Mouse (Mus musculus) adrenal gland, adult (tissue): Measurements from ENCODE around the gene Eno1.
"Not testable (repeated sequence)": the region's sequence is repeated elsewhere in the genome, so short reads cannot be mapped to it uniquely, and the experiment has no call there.

Experiments
- DNase-seq, 2 experiments: peaks; one replicate each; pipeline ENCODE4 v3.0.0; 2022 to 2023; ENCODE audit warnings: low spot score in 1 of 2; ENCODE audit not compliant: inconsistent age in 2 of 2

Eno1 gene

DNA sequence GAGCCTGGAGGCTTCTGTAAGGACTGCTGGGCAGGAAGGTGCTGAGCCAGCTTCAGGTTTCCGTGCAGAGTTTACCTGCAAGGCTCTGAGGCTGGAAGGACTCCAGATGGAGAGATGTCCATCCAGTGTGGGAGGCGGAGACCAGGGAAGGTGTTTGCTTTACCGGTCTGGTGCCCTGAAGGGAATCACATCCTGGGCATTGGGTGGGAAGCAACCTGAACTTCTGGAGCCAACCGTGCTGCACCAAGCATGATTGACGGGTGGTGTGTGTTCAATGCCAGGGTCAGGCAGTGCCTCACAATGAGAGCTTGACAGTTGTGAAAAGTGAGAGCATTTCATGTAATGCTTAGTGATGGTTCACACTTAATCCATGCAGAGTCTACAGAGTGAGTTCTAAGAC lies 12.4 kb downstream of the Eno1 start:
- DNase-seq: no peak

DNA sequence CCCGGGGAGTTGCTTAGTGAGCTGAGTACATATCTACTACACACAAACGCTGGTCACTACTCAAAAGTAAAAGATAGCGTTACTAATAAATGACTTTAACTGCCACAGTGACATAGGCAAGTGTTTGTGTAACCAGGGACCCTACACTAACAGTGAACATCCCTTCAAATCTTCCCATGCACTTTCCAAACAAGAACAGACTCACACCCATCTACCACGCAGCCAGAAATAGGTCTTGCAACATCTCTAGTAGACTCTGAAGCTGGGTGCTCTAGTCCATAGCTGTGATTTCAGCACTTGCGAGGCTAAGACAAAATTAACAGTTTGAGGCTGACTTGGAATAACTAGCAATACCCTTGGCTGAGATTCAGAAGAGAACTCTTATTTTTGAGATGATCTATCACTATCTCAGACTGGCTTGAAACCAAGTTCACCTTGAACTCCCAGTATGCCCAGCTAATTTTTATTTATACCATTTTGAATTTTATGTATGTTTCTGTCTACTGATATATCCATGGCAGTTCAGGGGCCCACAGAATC lies 13.3 kb downstream of the Eno1 start:
- DNase-seq: no peak

DNA sequence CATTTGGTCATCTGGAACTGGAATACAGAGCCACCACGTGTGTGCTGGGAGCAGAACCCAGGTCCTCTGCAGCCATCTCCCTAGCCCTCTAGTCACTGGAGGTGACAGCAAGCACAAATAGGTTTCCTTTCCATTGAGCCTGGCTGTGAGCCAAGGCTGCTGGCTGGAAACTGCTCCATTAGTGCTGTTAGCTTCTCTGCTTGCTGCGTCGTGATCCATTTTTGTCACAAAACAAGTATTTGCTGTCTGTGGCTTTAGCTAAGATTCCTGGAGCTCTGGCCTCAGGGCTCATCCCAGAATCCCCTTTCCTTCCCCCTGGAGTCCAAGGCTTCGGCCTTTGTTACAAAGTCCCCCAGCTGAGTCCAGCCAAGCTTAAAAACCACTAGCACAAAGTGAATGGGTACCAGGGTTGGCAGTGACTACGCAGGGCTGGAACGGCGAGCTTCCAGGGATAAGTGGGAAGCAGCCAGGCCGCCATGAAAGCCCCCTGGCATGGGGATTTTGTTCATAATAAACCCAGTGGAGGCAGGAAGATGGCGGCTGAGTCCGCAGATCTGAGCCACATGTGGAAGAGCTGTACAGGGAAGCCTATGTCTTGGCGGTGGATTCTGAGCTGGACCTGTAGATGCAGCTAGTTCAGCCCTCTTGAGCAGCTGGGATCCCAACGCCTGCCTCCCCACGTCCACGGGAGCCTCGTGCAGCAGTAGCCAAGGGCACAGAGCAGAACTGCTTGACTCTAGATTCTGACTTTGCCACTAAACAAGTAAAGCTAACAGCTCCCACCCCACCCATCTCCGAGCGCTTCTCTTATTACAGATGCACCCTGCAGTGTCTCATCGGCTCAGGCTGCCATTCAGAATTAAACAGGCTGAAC lies 14.3 kb downstream of the Eno1 start:
- DNase-seq: peak in 1 of 2 experiments; percentile 60

DNA sequence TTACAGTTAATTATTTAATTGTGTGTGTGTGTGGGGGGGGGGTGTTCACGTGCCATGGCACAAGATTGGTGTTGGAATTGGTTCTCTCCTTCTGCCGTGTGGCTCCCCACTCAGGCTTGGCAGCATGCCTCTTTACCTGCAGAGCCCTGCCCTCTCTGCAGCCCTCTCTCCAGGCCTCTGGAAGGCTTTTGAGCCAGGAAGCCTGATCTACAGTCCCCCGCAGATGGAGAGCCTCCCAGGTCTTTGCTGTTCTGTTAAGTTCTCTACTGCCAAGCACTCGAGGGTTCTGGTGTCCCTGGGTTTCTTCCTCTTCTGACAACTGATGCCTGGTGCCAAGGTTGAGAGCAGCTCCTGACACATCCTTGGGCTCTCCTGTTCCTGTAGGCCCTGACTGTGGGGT lies 17.9 kb downstream of the Eno1 start:
- no peak for DNase-seq

DNA sequence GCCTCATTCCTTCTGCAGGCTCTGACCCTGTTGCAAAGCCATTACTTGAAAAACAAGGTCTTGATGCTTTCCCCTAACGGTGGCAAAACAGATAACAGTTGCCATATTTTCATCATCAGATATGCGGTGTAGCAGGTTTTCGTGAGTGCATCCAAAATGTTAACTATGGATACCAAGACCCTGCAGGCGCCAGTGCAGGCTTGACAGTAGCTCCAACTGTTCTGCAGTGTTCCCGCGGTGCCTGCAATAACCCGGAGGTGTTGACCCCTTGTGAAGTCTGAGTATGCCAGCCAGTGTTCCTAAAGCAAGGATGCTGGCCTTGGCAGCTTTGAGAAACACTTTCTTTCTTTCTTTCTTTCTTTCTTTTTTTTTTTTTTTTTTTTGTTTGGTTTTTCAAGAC lies 18.7 kb downstream of the Eno1 start:
- DNase-seq: no peak

DNA sequence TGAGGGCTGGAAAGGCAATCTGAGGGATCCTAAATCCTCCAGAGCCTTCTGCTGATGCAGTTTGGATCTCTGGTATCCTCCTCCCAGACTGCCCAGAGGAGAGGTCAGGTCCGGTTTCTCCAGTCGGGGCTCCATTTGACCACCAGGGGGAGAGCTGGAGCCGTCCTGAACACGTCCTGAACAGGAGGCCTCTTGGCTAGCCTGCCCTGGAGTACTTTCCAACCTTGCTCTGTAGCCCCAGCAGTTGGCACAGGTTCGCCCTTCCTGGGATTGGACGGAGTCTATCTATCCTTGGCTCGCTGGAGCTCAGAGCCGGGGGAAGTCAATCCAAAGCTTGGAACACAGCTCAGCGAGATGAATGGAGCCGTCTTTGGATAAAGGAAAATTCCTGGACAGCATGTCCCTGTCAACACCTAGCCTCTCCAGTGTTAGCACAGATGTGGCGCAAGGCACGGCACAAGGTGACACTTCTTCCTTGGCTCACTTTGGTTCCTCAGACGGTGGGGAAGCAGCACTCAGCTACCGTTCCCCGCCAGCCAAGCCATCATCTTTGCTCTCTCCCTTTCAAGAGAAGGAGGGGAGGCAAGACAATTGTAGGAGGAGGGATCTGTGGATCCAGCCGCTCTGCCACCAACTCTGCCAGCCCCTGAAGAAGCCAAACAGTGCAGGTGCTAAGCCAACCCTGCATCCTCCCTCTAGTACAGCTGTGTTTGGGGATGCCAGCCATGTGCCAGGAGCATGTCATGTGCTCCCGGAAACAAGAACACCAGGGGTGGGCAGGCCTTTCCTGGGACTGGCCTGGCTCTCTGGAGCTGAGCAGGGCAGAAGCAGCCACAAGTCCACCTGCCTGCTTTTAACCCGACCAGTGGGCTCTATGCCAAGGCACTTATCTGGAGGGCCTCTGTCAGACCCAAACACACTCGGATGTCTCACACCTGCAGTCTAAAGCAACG lies 21.0 kb downstream of the Eno1 start:
- peak; percentile 81 to 94 for DNase-seq

DNA sequence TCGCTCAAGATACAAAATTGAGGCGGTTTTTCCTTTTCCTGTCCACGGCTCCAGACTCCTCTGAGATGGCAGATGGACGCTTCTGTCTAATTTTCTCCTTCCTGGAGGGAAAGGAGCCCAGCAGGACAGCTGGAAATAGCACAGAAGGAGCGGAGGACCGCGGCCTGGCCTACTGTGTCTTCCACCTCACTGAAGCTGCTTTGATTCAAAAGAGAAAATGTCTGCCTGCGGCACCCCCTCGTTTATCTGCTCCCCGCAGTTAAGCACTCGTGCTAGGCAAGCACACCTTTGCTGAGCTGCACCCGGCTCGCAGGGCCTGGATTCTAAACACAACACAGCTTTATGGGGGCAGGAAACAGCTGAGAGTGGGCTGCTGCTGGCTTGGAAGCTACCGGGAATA lies 21.9 kb downstream of the Eno1 start:
- no peak for DNase-seq

DNA sequence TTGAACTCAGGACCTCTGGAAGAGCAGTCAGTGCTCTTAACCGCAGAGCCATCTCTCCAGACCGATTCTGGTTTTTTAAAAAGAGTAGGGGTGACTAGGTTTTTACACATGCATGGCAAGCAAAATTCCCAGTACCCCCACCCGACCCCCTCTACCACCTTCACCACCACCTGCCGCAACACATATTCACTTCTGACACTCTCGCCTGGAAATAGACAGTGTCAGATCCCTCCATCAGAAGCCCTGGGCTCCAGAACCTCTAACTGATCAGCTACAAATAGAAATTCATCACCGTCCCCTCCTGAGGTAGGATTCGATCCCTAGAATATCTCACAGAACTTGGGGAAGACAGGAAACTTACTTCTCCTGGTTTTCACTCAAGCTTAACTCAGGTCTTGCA lies 23.1 kb downstream of the Eno1 start:
- DNase-seq: no peak

DNA sequence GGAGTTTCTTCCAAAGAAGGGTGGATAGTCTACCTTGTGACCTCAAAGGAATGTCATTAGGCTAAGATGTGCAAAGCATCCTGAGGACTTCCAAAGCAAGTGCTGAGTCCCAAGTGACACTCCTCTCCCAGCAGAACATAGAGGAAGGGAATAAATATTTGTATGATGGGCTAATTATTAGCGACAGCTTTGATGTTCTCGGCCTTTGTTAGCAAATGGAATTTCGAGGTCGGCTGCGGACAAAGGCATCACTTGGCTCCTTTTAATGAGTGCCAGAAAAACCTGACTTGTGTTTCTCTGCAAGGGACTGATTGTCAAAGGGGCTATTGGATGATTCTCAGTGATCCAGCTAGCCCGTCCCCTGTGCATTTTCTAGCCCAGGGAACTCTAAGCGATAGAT lies 23.6 kb downstream of the Eno1 start:
- DNase-seq: no peak

DNA sequence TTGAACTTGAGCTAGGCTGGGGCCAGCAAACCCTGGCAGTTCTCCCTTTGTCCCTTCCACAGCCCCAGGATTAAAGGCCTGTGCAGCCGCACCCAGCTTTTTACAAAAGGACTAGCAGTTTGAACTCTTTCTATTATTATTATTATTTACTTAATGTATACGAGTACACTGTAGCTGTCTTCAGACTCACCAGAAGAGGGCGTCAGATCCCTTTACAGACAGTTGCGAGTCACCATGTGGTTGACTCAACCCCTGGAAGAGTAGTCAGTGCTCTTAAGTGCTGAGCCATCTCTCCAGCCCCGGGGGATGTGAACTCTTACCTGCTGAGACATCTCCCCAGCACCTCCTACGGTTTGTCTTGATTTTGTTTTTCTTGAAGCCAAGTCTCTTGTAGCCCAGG lies 24.2 kb downstream of the Eno1 start:
- DNase-seq: peak in 1 of 2 experiments; percentile 59

DNA sequence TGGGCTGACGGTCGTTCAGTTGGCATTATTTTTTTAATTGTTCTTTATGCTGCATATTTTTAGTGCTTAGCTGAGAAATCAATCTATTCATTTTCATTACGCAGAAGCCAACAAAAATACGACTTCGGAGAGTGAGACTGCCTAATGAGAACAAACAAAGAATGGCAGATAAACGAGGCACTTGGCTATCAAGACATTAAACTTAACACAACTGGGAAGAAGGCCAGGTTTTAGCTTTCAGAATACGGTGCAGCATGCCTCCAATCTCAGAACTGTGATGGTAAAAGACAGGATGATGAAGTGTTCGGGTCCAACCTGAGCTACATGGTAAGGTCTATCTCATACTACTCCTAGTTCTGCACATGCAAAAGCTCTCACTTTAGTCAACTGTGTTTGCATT lies 25.8 kb downstream of the Eno1 start:
- DNase-seq: no peak

DNA sequence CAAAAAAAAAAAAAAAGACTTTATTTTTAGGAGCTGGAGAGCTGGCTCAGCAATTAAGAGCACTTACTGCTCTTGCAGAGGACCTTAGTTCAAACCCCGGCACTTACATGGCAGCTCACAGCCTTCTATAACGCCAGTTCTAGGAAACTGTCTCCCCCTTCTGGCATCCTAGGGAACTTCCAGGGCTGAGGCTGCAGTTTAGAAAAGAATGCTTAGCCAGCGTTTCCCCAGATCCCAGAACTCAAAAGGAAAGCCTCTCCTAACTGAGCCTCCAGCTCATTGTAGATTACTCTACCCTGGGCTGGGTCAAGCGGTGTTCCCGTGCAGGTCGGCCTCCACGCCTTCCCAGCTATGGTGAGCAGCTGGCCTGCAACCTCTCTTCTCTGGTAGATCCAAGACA lies 28.4 kb downstream of the Eno1 start:
- peak in 1 of 2 experiments; percentile 61 for DNase-seq

DNA sequence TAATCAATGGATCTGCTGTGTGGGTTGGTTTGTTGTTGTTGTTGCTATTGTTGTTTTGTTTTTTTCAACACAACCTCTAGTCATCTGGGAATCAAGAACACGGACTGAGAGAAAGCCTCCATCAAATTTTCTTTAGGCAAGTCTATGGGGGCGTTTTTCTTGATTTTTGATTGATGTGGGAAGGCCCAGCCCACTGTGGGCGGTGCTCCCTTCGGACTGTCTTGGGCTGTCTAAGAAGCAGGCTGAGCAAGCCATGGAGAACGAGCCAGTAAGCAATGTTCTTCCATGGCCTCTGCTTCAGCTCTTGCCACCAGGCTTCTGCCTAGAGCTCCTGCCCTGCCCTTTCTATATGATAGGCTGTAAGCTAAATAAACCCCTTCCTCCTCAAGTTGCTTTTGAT lies 28.9 kb downstream of the Eno1 start:
- DNase-seq: no peak

DNA sequence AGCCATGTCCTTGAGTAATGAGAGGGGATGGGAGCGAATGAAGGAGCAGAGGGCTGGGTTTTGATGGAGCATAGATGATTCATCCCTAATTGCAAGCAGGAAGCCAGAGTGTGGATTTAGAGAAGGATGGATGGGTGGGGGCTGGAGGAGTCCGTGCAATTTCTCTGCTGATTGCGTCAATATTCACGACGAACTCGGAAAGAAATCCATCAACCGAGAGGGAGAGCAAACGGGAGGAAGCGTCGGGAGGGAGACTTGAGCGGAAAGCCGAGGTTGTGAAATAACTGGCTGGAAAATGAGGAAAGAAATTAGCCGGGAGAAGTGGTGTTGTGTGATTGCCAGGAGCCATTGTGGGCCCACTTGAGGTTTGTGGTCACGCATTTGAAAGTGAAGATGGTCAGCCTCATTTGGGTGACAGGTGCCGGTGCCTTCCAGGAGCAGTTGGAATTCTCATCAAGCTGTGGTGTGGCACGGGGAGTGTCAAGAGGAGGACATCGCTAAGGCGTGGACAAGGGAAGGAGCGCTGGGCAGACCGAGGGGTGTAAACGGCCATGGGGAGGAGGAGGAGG lies 30.2 kb downstream of the Eno1 start:
- peak in 1 of 2 experiments; percentile 74 for DNase-seq

DNA sequence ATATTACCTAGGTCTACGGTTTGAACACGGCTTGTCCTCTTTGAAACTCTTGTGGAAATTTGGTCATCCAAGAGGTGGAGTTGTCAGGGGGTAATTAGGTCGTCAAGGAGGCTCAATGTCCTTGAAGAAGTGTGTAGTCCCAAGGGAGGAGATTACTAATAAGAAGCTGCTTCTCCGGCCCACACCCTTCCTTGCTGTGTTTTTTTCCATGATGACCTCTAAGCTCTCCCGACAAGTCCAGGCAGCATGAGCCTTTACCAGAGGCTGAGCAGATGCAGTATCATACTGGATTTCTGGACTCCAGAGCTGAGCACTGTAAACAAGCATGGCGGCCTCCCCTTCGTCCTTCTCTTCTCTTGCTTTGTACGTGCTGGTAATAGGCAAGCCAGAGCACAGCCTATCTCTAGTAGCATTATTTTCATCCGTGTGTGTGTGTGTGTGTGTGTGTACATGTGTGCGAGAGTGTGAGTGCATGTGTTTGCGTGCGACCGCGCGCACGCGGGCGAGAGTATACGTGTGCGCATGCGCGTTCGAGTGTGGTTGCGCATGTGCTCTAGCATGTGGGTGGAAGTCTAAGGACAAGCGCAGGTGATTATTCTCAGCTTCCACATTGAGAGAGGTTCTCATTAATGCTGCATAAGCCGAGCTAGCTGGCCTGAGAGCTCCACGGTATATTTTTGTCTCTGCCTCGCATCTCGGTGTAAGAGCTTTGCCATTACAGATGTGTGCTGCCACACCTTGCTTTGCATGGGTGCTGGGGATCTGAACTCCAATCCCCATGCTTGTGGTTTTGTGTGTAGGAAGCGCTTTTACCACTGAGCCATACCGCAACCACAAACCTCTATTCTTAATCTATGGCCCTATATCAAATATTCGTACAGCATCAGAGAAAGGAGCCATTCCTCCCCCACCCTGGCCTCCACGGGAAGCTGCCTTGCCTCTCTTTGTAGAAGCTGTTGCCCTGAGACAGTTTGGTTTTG lies 32.4 kb downstream of the Eno1 start:
- DNase-seq: no peak

DNA sequence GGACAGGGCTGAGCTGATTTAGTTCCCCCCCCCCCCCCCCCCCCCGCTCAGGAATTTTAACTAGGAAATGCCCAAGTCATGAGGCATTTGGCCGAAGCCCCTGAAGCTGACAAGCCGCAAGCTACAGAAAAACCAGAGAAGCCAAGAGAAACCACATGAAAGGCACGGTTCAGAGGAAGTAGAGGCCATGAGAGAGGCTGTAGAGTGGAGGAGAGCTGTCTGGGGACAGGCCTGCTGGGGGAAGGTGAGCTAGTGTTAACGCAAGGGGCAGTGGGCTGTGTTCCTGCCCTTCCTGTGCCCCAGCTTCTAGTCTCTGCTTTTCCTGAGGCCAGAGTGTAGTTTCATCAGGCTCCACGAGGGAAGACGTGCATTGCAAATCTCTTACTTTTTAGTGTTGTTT lies 33.2 kb downstream of the Eno1 start:
- no peak for DNase-seq

DNA sequence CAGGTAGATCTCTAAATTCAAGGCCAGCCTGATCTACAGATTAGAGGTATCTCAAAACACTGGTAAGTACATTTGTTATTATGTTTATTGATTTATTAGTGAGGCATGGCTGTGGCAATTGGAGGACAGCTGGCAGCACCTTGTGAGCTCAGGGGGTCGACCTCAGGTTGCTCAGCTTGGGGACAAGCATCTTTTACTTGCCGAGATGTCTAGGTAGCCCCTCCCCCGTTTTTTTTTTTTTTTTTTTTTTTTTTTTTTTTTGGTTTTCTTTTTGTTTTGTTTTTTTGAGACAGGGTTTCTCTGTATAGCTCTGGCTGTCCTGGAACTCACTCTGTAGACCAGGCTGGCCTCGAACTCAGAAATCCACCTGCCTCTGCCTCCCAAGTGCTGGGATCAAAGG lies 34.2 kb downstream of the Eno1 start:
- not testable (repeated sequence) for DNase-seq

DNA sequence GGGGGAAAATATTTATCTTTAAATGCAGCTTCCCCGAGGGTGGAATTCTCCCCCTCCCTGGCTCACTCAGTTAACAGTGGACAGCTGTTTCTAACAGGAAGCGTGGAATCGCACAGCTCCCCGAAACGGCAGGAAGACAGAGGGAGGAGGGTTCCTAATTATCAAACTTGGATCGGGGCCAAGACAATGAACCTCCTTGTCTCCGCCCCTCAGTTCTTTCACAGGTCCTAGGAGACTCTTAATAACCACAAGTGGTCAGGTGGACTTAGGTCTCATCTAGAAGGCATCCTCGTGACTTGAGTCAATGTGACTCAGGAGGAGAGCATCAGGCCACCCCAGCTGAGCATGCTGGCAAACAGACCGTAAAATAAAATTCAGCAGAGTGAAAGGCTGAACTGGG lies 36.2 kb downstream of the Eno1 start:
- DNase-seq: peak in 1 of 2 experiments; percentile 51

DNA sequence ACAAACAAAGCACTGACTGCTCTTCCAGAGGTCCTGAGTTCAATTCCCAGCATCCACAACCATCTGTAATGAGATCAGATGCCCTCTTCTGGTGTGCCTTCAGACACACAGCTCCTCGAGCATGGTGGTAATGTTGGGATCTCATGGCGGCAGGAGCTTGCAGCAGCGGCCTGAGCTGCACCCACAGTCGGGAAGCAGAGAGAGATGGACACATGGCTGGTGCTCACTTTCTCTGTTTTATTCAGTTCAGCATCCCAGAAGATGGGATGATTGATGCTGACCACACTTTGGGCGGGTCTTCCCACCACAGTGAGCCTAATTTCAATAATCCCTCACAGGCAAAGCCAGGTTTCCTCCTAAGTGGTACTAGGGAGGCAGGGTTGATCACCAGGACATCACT lies 39.0 kb downstream of the Eno1 start:
- DNase-seq: no peak

DNA sequence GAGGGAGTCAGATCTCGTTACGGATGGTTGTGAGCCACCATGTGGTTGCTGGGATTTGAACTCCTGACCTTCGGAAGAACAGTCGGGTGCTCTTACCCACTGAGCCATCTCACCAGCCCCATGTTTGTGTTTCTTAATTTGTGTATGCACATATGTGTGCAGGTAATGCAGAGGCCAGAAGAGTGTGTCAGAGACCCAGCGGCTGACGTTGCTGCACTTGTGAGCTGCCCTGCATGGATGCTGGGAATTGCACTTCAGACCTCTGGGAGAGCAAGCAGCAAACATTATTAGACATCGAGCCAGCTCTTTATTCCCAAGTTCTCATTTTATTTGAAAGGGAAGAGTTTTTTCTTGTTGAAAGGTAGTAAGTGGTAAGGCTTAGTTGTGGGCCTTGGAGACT lies 42.8 kb downstream of the Eno1 start:
- not testable (repeated sequence) for DNase-seq
